Mouse (Mus musculus): ENCODE measurements around the gene Ankrd66.

Ankrd66 gene

DNA sequence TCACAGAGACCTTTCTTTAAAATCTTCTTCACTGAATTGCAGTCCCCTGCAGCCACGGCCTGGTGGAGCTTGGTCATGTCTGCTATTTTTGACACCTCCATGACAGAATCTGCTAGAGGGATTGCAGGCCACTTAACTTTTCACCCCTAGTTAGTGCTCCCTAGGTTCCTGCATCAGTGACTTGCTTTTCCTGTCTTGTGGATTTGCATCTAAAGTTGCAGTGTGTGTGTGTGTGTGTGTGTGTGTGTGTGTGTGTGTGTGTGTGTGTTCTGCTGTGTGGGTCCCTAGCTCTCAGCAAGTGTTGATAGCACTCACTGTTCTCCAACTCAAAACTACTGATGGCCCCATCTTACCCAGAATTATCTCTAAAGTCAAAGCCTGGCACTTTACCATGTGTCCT lies at the start of gene Ankrd66:
Gene Ankrd66 (minus strand): TSS at position 101 of the 400 bp plus-strand sequence.
- DNase-seq (ENCODE audit: low spot score) = no peak

DNA sequence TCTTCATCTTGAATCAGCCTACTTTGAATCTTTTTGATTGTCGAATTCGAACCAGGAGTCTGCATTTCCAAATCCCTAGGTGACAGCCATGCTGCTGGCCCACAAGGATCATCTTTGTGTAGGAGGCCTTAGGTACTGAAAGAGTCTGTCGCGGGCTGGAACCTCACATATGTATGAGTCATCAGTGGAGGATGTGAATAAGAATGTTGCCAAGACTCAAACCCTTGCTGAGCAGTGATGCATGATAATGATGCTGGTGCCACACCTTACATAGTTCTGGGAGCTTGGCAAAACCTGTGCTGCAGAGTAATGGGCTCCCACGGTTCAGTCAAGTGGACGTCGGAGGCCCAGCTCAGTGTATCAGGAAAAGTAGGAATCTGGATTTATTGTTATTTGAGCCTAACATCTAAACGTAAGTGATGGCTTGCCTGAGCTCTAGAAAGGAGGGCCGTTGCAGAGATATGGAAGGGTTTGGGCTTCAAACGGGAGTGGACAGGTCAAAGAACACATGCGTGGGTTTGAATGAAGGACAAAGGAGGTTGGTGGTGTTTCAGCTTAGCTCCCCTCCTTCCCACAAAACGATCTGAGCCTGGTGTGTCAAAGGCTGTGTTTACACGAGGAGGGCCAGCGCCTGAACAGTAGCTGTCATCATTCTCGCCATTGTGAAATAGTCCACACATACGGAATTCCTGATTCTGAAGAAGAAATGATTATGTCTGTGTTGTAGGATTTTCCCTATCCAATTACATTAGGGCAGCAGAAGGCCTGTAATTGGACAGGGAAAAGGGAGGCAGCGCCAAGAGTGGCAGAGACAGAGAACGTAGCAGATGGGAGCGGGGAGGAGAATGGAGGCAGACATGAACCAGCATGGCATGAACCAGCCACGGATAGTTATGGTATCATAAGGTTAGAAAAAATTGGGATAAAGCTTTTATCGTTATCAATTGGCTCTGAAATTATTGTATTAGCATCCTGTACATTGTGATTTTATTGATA lies 49.2 kb upstream of the Ankrd66 start:
- no peak for DNase-seq (ENCODE audit: low spot score)

DNA sequence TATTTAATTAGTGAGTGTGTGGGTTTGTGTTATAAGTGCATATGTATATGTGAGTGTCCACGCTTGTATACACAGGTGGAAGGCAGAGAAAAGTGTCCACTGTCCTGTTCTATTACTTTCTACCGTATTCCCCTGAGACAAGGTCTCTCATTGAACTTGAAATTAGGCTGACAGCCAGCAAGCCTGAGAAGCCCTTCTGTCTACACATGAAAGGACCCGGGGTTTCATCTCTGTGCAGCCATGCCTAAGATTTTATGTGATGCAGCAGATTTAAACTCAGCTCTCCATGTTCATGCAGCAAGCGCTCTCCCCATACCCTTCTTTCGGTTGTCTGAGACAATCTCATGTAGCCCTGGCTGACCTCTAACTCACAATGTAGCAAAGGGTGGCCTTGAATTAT lies 47.1 kb upstream of the Ankrd66 start:
- DNase-seq (ENCODE audit: low spot score) = no peak

DNA sequence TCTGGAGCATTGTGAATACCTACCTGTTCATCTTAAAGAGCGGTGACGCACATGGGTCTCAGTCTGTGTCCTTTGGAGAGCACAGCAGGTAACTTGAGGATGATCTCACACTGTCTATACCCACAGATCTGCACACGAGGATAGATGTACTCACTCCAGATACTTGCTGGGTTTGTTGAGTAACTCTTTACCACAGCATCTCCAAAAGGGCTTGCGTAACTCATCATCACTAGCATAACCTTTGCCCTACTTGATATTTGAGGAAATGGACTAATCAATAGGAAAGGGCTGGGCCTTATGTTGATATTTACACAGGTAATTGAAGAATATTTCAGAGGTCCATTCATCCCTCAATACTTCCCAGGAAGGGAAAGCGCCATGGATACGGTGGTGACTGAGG lies 46.3 kb upstream of the Ankrd66 start:
- no peak for DNase-seq (ENCODE audit: low spot score)

DNA sequence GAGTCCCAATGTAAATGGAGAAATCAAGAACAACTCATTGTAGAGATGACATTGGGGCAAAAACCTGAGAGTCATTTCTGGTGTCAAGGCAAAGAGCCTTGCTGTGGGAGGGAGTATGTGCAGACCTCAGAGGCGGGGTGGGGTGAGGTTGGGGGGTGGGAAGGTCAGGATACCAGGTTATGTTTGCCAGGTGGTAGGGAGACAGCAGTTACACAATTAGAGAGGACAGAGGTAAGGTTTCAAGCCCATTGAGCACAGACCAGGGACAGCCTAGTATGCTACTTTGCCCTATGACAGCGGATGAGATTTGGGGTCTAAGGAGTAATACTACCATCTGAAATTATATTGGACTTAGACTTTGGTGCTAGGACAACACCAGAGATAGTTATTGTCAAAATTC lies 43.8 kb upstream of the Ankrd66 start:
- no peak for DNase-seq (ENCODE audit: low spot score)

DNA sequence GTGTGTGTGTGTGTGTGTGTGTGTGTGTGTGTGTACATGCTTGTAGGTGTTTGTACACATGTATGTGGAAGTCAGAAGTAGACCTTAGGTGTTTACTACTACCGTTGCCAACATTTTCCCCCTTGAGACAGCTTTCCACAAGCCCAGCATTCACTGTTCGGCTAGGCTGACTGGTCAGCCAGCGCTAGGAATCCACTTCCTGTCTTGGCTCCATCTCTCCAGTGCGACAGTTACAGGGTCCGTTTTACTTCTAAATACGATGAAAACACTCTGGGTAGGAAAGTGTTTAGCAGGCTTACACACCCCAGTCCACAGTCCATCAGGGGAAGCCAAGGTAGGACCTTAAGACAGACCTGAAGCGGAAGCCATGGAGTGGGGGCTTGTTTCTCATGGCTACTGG lies 41.3 kb upstream of the Ankrd66 start:
- no peak for DNase-seq (ENCODE audit: low spot score)

DNA sequence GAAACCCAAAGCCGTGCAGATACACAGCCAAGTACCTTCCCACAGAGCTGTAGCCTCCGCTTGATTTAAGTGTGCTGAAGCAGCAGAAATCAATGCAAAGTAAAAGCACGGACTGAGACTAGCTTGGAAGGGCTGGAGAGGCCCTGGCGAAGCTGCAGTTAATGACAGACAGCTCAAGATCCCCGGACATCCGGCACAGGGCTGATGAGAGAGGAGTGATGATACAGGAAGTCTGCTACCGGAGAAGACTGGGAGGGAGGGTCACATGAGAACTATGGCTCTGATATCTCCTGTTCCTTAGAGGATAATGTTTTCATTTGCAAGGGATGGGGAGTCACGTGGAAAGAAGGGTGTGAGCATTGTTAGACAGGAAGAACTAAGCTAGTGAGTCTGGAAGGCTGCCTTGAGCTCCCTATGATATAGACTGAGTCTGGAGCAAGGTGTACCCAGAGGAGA lies 37.6 kb upstream of the Ankrd66 start:
- DNase-seq (ENCODE audit: low spot score) = peak; percentile 51

DNA sequence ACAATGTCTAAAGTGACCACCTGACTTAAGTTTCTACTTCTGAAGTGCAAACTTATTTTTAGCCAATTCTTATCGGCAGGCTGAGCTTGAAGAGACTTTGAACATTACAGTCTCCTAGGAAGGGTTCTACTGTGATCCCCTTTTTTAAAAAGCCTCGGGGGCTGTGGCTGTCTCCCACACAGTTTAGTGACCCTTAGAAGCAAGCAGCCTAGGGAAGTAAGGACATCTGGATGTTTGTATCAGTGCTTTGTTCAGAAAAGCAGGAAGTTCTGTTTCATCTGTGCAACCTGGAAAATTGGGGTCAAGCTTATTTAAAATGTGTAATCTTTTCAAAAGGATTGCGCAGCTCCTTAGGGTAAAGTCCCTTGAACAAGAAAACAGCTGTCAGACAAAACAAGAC lies 37.0 kb upstream of the Ankrd66 start:
- DNase-seq (ENCODE audit: low spot score) = no peak

DNA sequence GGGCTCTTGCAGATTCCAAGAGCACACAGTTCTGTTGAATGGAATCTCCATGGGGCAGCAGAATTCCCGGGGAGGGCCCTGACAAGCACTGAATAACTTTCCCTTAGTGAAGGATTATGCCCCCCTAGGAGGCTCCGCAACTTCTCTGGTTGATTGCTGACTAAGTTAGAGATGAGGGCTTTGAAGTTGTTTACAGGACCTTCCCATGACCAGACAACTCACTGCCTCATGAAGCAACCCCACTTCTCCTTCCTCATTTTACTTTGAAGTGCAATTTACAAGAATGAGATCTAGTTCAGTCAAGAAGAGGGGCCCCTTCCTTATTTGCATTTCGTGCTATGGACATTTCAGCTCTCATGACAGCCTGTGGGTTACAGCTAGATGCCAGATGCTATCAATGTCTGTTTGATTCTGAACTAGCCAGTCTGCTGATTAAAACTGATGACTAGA lies 30.2 kb upstream of the Ankrd66 start:
- no peak for DNase-seq (ENCODE audit: low spot score)

DNA sequence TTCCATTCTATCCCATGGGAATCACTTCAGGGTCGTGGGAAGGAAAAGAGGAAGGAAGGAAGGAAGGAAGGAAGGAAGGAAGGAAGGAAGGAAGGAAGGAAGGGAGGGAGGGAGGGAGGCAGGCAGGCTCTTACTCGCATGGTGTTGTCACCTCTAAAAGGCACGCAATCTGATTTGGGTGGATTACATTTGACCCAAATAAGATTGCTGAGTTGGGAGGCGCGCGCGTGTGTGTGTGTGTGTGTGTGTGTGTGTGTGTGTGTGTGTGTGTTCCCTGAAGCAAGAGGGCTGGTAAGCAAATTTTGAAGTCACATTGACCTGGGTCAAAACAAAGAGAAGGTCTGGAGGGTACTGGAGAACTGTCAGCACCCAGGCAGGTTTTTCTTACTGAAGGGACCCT lies 25.8 kb upstream of the Ankrd66 start:
- no peak for DNase-seq (ENCODE audit: low spot score)

DNA sequence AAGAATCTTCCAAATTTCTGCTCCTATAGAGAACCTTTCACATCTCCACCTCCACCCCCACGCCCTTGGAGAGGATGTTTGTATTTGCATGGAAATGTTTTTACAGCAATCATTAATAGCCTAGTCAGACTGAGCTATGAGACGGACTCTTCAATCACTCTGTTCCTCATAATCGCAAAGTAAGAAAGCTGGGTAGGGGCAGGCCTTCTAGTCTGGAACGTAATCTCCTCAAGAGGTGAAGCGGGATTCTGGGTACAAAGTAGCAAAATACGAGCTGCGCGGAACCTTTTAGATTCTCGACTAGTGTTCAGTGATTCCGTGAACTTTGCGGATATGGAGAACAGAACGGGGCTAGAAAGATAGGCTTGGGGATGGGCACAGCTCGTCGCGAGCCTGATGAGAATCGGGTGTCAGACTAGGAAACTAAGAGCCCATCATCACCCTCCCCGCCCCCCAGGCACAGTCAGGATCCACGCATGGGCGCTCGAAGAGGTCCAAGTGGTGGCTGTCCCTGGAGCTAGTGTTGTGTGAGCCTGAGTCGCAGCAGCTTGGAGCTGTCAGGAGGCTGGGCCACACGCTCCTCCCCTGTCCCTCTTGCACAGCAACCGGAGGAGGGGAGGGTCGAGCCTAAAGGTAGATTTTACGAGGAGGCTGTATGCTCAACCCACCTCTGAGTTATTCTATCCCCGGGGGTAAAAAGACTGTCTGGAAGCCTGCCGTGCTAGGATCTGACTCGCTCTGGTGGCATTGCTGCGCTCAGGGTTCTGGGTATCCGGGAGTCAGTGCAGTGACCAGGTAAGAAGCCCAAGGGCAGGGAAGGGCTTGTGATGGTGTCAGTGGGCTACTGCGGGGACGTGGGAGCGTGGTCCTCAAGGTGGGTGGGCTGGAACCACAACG lies 24.8 kb upstream of the Ankrd66 start, which contains the start of gene Pla2g7:
Gene Pla2g7 (plus strand): TSS at position 107 of the 897 bp plus-strand sequence.
- DNase-seq (ENCODE audit: low spot score) = peak; percentile 69

DNA sequence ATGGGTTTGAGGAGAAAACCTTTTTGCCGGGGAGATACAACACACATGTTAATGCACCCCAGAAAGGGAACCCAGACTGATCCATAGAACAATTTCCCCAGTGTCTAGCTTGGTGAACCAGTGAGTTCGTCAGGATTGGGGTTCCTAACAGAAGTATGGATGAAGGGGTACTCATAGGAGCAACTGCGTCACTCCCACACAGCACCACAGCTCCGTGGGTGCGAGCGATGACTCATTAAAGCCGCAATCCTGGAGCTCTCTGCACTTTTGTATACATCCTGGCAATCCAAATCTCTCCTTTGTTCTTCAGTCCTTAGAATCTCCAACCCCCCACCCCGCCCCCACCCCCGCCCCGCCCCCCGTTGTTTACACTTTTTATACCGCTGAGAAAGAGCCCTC lies 24.2 kb upstream of the Ankrd66 start:
- no peak for DNase-seq (ENCODE audit: low spot score)

DNA sequence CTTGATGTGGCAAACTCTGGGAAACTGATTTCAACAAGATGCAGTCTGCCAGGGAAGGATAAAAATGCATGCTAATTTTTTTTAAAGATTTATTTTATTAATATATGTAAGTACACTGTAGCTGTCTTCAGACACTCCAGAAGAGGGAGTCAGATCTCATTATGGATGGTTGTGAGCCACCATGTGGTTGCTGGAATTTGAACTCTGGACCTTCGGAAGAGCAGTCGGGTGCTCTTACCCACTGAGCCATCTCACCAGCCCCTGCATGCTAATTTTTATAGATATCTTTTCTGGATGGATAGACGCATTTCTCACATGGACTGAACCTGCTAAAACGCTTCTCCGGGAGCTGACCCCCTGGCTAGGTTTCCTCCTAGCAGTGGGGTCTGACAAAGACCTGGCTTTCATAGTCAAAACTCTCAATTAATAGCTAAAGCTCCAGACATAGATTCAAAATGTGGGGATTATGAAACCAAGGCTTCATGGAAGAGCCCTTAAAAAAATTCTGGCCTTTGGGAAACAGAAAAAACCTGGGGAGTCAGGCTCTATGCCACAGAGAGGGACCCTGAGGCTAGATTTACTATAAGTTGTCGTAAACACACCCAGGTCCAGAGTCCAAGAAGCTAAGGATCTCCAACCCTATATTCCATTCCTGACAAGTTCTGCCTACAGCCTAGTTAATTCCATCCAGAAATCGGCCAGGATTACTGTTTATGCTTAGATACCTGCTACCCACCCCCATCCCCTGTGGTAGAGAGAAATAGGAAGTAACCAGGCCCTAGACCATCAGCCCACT lies 20.0 kb upstream of the Ankrd66 start:
- DNase-seq (ENCODE audit: low spot score) = no peak

DNA sequence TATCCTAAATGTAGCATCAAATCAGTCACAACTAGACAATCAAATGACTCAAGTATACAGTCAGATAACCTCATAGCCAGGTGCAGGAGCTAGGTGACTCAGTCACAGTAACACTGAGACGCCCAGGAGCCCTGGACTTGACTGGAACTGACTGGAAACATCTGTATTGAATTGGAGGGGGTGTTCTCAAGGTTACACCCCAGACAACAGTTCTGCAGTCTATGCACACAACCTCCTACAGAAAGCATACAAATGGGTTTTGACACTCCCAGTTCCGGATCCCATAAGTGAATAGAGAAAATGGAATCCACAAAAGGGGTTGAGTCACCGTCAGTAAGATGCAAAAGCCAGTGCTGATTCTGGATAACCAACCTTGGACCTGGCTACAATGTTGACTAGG lies 15.2 kb upstream of the Ankrd66 start:
- DNase-seq (ENCODE audit: low spot score) = no peak

DNA sequence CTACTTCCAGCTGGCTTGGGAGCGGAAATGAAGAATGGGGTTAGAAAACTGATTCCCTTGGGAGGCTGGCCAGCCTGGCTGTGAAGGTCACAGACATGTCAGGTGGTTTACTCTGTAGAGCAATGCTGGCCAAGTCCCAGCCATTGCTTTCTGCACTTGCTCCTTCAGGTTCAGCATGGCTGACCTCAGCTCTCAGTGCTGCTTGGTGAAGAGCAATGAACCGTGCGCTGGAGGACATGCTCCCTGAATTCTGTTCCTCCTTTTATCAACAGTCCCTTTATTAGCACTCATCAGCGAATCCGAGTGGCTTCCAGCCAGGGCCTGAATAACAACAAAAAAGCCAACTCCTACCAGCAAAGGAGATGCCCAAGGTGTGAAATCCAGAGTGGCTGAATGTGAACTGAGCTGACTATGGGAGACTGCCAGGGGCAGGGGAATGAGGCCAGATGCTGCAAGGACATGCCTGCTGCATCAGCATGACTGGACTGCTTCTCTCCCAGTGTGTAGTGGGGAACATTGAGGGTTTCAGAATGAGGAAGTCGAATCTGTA lies 14.2 kb upstream of the Ankrd66 start:
- peak; percentile 62 for DNase-seq (ENCODE audit: low spot score)

DNA sequence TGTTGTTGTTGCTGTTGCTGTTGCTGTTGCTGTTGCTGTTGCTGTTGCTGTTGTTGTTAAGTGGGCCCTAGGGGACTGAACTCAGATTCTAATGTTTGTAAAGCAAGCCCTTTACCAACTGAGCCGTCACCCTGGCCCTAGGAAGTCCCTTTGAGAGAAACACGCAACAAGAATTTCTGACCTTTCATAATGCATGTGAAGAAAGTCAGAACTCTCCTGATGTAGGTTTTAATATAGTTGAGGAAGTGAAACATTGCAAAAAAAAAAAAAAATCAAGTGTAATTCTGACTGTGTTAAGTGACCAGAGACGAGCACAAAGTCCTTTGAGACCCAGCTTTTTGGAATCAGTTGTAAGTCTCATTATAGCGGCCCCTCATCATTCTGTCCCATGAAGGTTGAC lies 13.7 kb upstream of the Ankrd66 start:
- DNase-seq (ENCODE audit: low spot score) = no peak

DNA sequence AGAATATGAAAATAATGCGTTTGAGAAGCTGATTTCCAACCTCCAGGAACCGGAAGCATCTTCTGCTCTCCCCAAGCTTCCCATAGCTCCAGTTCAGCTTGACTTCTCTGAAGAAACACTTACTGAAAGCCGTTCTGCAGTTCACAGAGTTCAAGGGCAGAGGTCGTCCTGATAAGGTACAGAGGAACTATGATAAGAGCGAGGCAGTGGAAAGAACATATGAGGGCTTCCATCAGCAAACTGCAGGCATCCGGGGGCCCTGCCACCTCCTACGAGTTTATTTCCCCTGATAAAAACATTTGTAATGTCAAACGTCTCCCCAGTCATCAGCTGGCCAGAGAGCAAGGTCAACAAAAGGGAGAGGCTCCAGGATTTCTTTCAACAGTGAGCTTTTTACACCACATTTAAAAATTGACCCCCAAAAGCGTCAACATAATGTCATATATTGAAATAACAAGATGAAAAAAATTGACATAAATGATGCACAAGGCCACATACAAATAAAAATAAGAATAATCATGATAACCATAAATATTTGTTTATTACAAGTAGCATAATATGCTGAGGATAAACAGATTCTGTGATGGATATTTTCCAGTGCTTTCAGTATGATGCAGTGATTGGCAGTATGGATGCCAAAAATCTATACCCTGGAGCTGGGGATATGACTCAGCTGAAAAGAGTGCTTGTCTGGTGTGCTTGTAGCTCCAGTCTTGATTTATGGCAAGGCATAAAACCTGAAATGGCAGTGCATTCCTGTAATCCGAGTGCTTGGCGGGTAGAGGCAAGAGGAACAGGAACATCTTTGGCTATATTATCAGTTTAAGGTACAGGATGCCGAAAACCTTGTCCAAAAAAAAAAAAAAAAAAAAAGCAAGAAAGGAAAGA lies 11.3 kb upstream of the Ankrd66 start:
- DNase-seq (ENCODE audit: low spot score) = peak; percentile 24

DNA sequence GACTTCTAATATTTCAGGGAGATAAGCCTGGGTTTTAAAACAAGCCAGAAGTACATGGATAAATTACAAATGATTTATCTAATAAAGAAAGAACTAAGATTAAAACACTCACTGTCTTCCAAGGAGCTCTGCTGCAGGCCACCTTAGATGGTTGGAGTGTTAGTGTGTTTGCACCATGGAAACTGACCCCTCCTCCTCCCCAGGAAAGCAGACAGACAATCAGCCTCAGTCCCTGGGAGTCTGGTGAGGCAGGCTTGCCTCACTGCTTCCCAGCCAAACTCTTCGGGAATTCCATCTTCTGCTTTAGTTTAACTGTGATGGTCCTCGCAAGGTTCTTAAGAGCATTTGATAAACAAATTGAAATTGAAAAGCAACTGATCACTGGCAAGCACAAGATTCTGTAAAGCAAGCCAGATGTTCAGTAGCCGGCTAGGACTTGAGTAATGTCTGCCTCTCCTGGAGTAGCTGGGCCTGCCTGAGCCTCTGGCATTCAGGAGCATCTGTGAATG lies 7.7 kb upstream of the Ankrd66 start:
- DNase-seq (ENCODE audit: low spot score) = peak; percentile 57

DNA sequence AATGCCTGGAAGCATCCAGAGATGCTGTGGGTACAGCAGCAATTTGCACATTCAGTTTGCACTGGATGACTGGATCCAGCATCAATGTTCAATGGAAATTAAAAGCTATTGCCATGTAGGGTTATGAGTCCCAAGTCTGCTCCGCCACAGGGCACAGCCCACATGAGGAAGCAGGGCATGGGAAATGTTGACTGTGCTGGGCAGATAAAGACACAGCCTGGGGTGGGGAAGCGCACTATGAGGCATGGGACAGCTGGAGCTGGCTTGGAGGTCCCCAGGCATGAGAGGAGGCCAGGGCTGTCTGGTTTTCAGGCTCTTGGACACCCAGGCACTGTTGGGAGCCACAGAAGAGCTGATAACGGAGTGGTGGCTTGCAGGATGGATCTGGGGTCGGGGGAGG lies 601 bp upstream of the Ankrd66 start:
- DNase-seq (ENCODE audit: low spot score) = no peak

DNA sequence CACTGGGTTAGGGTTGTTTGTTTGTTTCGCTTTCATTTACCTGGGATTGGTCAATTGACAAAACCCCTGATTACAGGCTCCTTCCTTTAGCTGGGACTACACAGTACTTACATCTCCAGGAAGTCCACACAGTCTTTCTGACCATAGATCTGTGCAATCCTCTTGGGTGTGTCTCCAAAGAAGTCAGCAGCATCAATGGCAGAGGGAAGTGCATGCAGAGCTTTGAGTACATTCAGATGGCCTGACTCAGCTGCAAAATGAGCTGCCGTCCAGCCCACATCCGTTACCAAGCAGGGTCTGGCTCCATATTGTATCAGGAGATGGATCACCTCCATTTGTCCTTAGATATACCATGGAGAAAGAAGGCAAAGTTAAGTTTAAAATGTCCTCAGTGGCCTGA lies 4.7 kb downstream of the Ankrd66 start:
- no peak for DNase-seq (ENCODE audit: low spot score)

Data from embryo, embryonic 10 days (tissue).